Mouse (Mus musculus) myocyte (in vitro differentiated cells): Measurements from ENCODE around the gene Mipol1. TPM values are rescaled to one million over a fixed set of nuclear protein-coding genes. Genes with fewer than 3 reads are reported as not detected.

Source experiments
- H3K27me3 ChIP-seq: one replicate; pipeline ENCODE4 v1.6.1; 2011; ENCODE audit not compliant: control insufficient read depth, insufficient read depth, insufficient read length
- H3K36me3 ChIP-seq: one replicate; pipeline ENCODE4 v1.6.1; 2011; ENCODE audit not compliant: control insufficient read depth, insufficient read depth
- H3K4me2 ChIP-seq: one replicate; pipeline ENCODE4 v1.6.1; 2011; ENCODE audit warnings: low read depth, control low read depth
- H3K4me3 ChIP-seq: one replicate; pipeline ENCODE4 v1.5.1; 2011; ENCODE audit warnings: mild to moderate bottlenecking, control low read depth, moderate library complexity
- H3K79me2 ChIP-seq: one replicate; pipeline ENCODE4 v1.6.1; 2011; ENCODE audit not compliant: control insufficient read depth, insufficient read depth
- H3ac ChIP-seq: one replicate; pipeline ENCODE4 v1.6.1; 2011; ENCODE audit not compliant: control insufficient read depth, insufficient read length
- CEBPB ChIP-seq: IDR thresholded peaks from 2 replicates; pipeline ENCODE4 v1.6.1; 2011; ENCODE audit warnings: mild to moderate bottlenecking, moderate library complexity; ENCODE audit not compliant: poor library complexity, insufficient read depth, severe bottlenecking
- E2F4 ChIP-seq: IDR thresholded peaks from one replicate; pipeline ENCODE4 v1.6.1; 2011; ENCODE audit warnings: mild to moderate bottlenecking, control low read depth, moderate library complexity; ENCODE audit not compliant: insufficient read depth
- MAX ChIP-seq: IDR thresholded peaks from one replicate; pipeline ENCODE4 v1.6.1; 2011; ENCODE audit warnings: low read depth, mild to moderate bottlenecking, control low read depth
- MYOD1 ChIP-seq, 3 experiments: IDR thresholded peaks; one replicate each; pipeline ENCODE4 v1.6.1; 2011; ENCODE audit warnings: control low read depth in 2 of 3, low read depth in 2 of 3, mild to moderate bottlenecking in 2 of 3, moderate library complexity in 1 of 3; ENCODE audit not compliant: insufficient read length in 2 of 3, control insufficient read depth in 1 of 3
- MYOG ChIP-seq, 3 experiments: IDR thresholded peaks; one replicate each; pipeline ENCODE4 v1.6.1; 2011; ENCODE audit warnings: control low read depth in 2 of 3, low read depth in 2 of 3, mild to moderate bottlenecking in 2 of 3; ENCODE audit not compliant: insufficient read length in 2 of 3, control insufficient read depth in 1 of 3, insufficient read depth in 1 of 3
- POLR2A ChIP-seq: IDR thresholded peaks from one replicate; pipeline ENCODE4 v1.6.1; 2011; ENCODE audit warnings: low read depth, mild to moderate bottlenecking, control low read depth, moderate library complexity; ENCODE audit not compliant: insufficient read length
- POLR2AphosphoS2 ChIP-seq: IDR thresholded peaks from one replicate; pipeline ENCODE4 v1.6.1; 2011; ENCODE audit warnings: low read depth, control low read depth; ENCODE audit not compliant: insufficient read length
- REST ChIP-seq: IDR thresholded peaks from one replicate; pipeline ENCODE4 v1.6.1; 2011; ENCODE audit warnings: mild to moderate bottlenecking, control low read depth, moderate library complexity; ENCODE audit not compliant: insufficient read depth, insufficient read length
- SRF ChIP-seq: IDR thresholded peaks from one replicate; pipeline ENCODE4 v1.6.1; 2011; ENCODE audit warnings: low read depth; ENCODE audit not compliant: control insufficient read depth, insufficient read length
- TCF12 ChIP-seq: IDR thresholded peaks from one replicate; pipeline ENCODE4 v1.6.1; 2011; ENCODE audit warnings: mild to moderate bottlenecking, control low read depth; ENCODE audit not compliant: poor library complexity, insufficient read depth, severe bottlenecking
- TCF3 ChIP-seq: IDR thresholded peaks from one replicate; pipeline ENCODE4 v1.6.1; 2011; ENCODE audit warnings: low read depth, control low read depth; ENCODE audit not compliant: insufficient read length
- USF1 ChIP-seq: IDR thresholded peaks from one replicate; pipeline ENCODE4 v1.6.1; 2011; ENCODE audit warnings: low read depth, mild to moderate bottlenecking, control low read depth, moderate library complexity
- polyA plus RNA-seq: library from polyadenylated mRNA; unstranded; fragments of >200 nt; fragmentation: generic; extraction: Trizol; gene quantifications from one replicate; pipeline ENCODE4 v1.2.1, GENCODE M21; 2012; ENCODE audit warnings: missing spikeins

Mipol1 gene
- polyA plus RNA-seq, 1 experiment: 1.6 TPM

GRCm38 (mm10) chr12:57450017-57450583 lies 219.9 kb downstream of the Mipol1 start:
- H3K79me2 ChIP-seq: no peaks in the 10 kb centered on the region
- H3K4me3 ChIP-seq: no peak overlapping the region
- H3ac ChIP-seq: no peak overlapping the region
- no peaks in the 10 kb centered on the region for H3K27me3 ChIP-seq
- no peak overlapping the region for H3K4me2 ChIP-seq
- no peak for TF ChIP-seq TCF12
- TF ChIP-seq POLR2A: no peak
- TF ChIP-seq MYOD1 (IDR thresholded peaks at IDR 0.05; ENCODE audit: control insufficient read depth in 1 of 3, insufficient read length in 2 of 3, low read depth in 2 of 3): no peak
- no peak for TF ChIP-seq MYOG (IDR thresholded peaks at IDR 0.05; ENCODE audit: control insufficient read depth in 1 of 3, insufficient read depth in 1 of 3, insufficient read length in 2 of 3, low read depth in 2 of 3)
- TF ChIP-seq MAX: no peak
- no peak for TF ChIP-seq SRF
- TF ChIP-seq TCF3: no peak
- TF ChIP-seq POLR2AphosphoS2: no peak
- no peak for TF ChIP-seq CEBPB
- TF ChIP-seq USF1: no peak
- no peak for TF ChIP-seq E2F4
- TF ChIP-seq REST: no peak
- no peaks in the 10 kb centered on the region for H3K36me3 ChIP-seq

- TF ChIP-seq CEBPB: no peak
- no peak overlapping the region for H3ac ChIP-seq
- no peak overlapping the region for H3K4me3 ChIP-seq
- H3K79me2 ChIP-seq: no peaks in the 10 kb centered on the region
- H3K27me3 ChIP-seq: no peaks in the 10 kb centered on the region
- H3K36me3 ChIP-seq: no peaks in the 10 kb centered on the region
- no peak overlapping the region for H3K4me2 ChIP-seq
Observed at GRCm38 (mm10) chr12:57456911-57457310, 226.7 kb downstream of the Mipol1 start.

DNA sequence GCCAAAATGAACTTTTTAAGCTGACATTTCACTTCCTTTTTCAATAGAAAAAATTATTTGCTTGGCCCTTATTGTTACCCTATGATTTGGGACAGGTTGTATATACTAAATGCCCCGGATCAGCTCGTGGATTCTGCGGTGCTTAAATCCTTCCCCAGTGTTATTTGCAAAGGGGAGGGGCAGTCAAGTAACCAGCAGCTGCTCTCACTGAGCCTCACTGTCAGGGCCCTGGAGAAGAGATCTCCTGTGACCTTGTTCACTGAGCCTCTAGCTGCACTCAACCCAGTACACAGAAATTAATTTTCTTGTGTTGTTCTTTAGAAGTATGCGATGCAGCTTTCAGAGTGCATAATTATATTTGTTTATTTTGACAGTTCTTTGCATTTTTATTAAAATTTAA lies 227.1 kb downstream of the Mipol1 start:
- Histone ChIP-seq H3K4me3 (no peak overlapping the region), H3K79me2 (no peaks in the 10 kb centered on the region), H3K27me3 (no peaks in the 10 kb centered on the region), H3K4me2 (no peak overlapping the region), H3ac (no peak overlapping the region), H3K36me3 (no peaks in the 10 kb centered on the region)
- no peak for TF ChIP-seq TCF3
- no peak for TF ChIP-seq POLR2AphosphoS2
- TF ChIP-seq TCF12: no peak

GRCm38 (mm10) chr12:57464520-57465334 lies 234.5 kb downstream of the Mipol1 start:
- Histone ChIP-seq H3K4me3 (no peak overlapping the region), H3K79me2 (no peaks in the 10 kb centered on the region), H3ac (no peak overlapping the region), H3K27me3 (no peaks in the 10 kb centered on the region), H3K36me3 (no peaks in the 10 kb centered on the region), H3K4me2 (peak overlapping the region; percentile 30)
- TF ChIP-seq USF1 (no peak), MYOD1 (IDR thresholded peaks at IDR 0.05; ENCODE audit: control insufficient read depth in 1 of 3, insufficient read length in 2 of 3, low read depth in 2 of 3) (no peak), SRF (no peak), REST (no peak)

GRCm38 (mm10) chr12:57471786-57472185 lies 241.6 kb downstream of the Mipol1 start:
- Histone ChIP-seq H3K4me2 (no peak overlapping the region), H3K27me3 (no peaks in the 10 kb centered on the region), H3K36me3 (no peaks in the 10 kb centered on the region), H3ac (no peak overlapping the region), H3K79me2 (no peaks in the 10 kb centered on the region), H3K4me3 (no peak overlapping the region)
- TF ChIP-seq MYOG (IDR thresholded peaks at IDR 0.05; ENCODE audit: control insufficient read depth in 1 of 3, insufficient read depth in 1 of 3, insufficient read length in 2 of 3, low read depth in 2 of 3) (no peak), E2F4 (no peak), TCF12 (no peak), SRF (no peak), MAX (no peak), MYOD1 (IDR thresholded peaks at IDR 0.05; ENCODE audit: control insufficient read depth in 1 of 3, insufficient read length in 2 of 3, low read depth in 2 of 3) (no peak), POLR2A (no peak)
